Mouse (Mus musculus) intestine, postnatal 0 days (tissue): ENCODE measurements around the gene Atp5mpl. TPM values are rescaled to one million over a fixed set of nuclear protein-coding genes. Genes with fewer than 3 reads are reported as not detected.

Experiments used
- ATAC-seq: fragments of 200-750 bp; cut with Nextera tagmentation; 2 replicates; pipeline ENCODE4 v1.8.0; 2017; ENCODE audit warnings: mild to moderate bottlenecking, moderate TSS enrichment, moderate library complexity
- H3K27ac ChIP-seq: fragments of 300-500 bp; sonication (generic); 2 replicates; pipeline ENCODE4 v1.5.1; 2014; ENCODE audit warnings: mild to moderate bottlenecking, low read depth, low read length, moderate library complexity
- H3K27me3 ChIP-seq: fragments of 300-500 bp; sonication (generic); replicated peaks from 2 replicates; pipeline ENCODE4 v1.6.1; 2014; ENCODE audit warnings: low read length, mixed read lengths; ENCODE audit not compliant: control insufficient read depth, insufficient read depth
- H3K36me3 ChIP-seq: fragments of 300-500 bp; sonication (generic); 2 replicates; pipeline ENCODE4 v1.6.1; 2014; ENCODE audit warnings: mild to moderate bottlenecking, moderate library complexity; ENCODE audit not compliant: control insufficient read depth, insufficient read depth
- H3K4me1 ChIP-seq: fragments of 300-500 bp; sonication (generic); replicated peaks from 2 replicates; pipeline ENCODE4 v1.6.1; 2014; ENCODE audit warnings: antibody characterized with exemption, low read length, mixed read lengths; ENCODE audit not compliant: control insufficient read depth, insufficient read depth
- H3K4me2 ChIP-seq: fragments of 300-500 bp; sonication (generic); replicated peaks from 2 replicates; pipeline ENCODE4 v1.6.1; 2014; ENCODE audit warnings: low read depth, mild to moderate bottlenecking, moderate library complexity
- H3K4me3 ChIP-seq: fragments of 300-500 bp; sonication (generic); 2 replicates; pipeline ENCODE4 v1.5.1; 2014; ENCODE audit warnings: low read depth, low read length
- H3K9ac ChIP-seq: fragments of 300-500 bp; sonication (generic); 2 replicates; pipeline ENCODE4 v1.6.1; 2014; ENCODE audit warnings: mild to moderate bottlenecking, low read depth, low read length
- H3K9me3 ChIP-seq: fragments of 300-500 bp; sonication (generic); 2 replicates; pipeline ENCODE4 v1.6.1; 2016; ENCODE audit warnings: mixed run types; ENCODE audit not compliant: control insufficient read depth
- CTCF ChIP-seq: sonication (generic); IDR thresholded peaks from 2 replicates; pipeline ENCODE4 v1.5.1; 2016; ENCODE audit warnings: low read depth, mild to moderate bottlenecking, control low read depth, antibody characterized with exemption, moderate library complexity
- whole genome bisulfite sequencing: fragments of 180-500 bp; shearing (Covaris S2); extraction: QIAGEN DNeasy Blood & Tissue Kit; methylation state at CpG from one replicate; pipeline ENCODE4 v1.1.7; 2014; 5-methylcytosine and 5-hydroxymethylcytosine counted together
- polyA plus RNA-seq: library from polyadenylated mRNA; unstranded; fragments of >200 nt; fragmentation: Nextera tagmentation; extraction: Ambion mirVana; gene quantifications from 2 replicates; pipeline ENCODE4 v1.2.1, GENCODE M21; 2015

Atp5mpl gene
- polyA plus RNA-seq, 1 experiment from 2014 or later, result 1,348 TPM

- Histone ChIP-seq H3K4me2 (no peak overlapping the region), H3K27me3 (no peaks in the 10 kb centered on the region), H3K4me3 (no peak overlapping the region), H3K27ac (no peak overlapping the region), H3K9ac (no peak overlapping the region), H3K9me3 (no peaks in the 10 kb centered on the region), H3K4me1 (no peaks in the 10 kb centered on the region), H3K36me3 (no peaks in the 10 kb centered on the region)
- WGBS, result 81% methylated on average over 2 of the region's 2 CpGs
- TF ChIP-seq CTCF, result no peak
- ATAC-seq, result no peak
These were observed 28.4 kb upstream of the Atp5mpl start for GRCm38 (mm10) chr12:111995161-111995560.

GRCm38 (mm10) chr12:111992626-111993025 is 25.8 kb upstream of the Atp5mpl start:
- H3K4me2 ChIP-seq, result no peak overlapping the region
- no peaks in the 10 kb centered on the region for H3K4me1 ChIP-seq
- H3K27me3 ChIP-seq, result no peaks in the 10 kb centered on the region
- no peak overlapping the region for H3K4me3 ChIP-seq
- H3K9ac ChIP-seq, result no peak overlapping the region
- no peak overlapping the region for H3K27ac ChIP-seq
- H3K9me3 ChIP-seq, result no peaks in the 10 kb centered on the region
- no peaks in the 10 kb centered on the region for H3K36me3 ChIP-seq
- ATAC-seq, result peak; percentile 54; the same call in 1 of the 2 replicates
- WGBS, result 84% methylated on average over 5 of the region's 5 CpGs
- no peak for TF ChIP-seq CTCF

GRCm38 (mm10) chr12:111986756-111987155 is 20.0 kb upstream of the Atp5mpl start:
- H3K27me3 ChIP-seq, result no peaks in the 10 kb centered on the region
- H3K4me2 ChIP-seq, result no peak overlapping the region
- 52% methylated on average over 9 of the region's 9 CpGs for WGBS
- no peak overlapping the region for H3K9ac ChIP-seq
- H3K4me1 ChIP-seq, result no peaks in the 10 kb centered on the region
- no peaks in the 10 kb centered on the region for H3K36me3 ChIP-seq
- TF ChIP-seq CTCF, result no peak
- H3K9me3 ChIP-seq, result no peaks in the 10 kb centered on the region
- no peak for ATAC-seq
- H3K4me3 ChIP-seq, result no peak overlapping the region
- H3K27ac ChIP-seq, result no peak overlapping the region

DNA sequence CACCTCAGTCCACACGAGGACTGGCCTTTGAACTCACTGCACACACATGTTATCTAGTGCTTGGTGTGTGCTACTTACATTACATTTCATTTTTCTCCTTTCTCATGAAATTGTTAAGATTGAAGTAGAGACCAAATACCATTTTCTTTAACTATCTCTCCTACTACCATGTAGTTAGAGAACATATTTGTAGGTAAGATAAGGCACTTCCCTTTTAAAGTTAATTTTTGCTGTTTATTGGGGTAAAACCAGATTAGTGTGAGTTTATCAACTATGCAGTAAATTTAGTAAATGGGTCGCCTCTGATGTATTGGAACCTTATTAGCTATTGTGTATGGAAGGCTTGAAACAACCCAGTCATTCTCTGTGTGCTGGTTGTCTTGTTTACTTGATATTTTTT is 16.4 kb upstream of the Atp5mpl start:
- H3K27ac ChIP-seq, result no peak overlapping the region
- H3K4me1 ChIP-seq, result no peaks in the 10 kb centered on the region
- 55% methylated on average over 2 of the region's 2 CpGs for WGBS
- no peak overlapping the region for H3K4me2 ChIP-seq
- no peaks in the 10 kb centered on the region for H3K27me3 ChIP-seq
- no peaks in the 10 kb centered on the region for H3K36me3 ChIP-seq
- no peaks in the 10 kb centered on the region for H3K9me3 ChIP-seq
- H3K4me3 ChIP-seq, result no peak overlapping the region
- H3K9ac ChIP-seq, result no peak overlapping the region
- TF ChIP-seq CTCF, result no peak
- ATAC-seq, result no peak

DNA sequence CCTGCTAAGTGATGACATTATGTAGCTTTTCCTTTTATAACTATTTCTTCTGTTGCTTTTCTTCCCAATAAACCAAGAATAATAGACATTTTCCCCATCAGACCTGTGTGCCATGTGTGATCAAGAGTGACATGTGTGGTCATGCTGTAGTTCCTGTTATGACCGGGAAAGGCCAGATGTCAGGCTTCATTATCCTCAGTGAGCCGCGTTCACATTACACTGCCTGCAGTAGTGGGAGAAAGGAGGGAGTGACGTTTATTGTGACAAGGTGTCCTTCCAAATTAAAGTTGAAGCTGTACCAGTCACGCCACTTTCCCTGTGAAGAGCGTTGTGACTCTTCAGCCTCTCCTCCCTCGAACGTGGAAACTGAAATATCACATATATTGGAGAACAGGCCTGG is 15.1 kb upstream of the Atp5mpl start:
- Histone ChIP-seq H3K9me3 (no peaks in the 10 kb centered on the region), H3K4me1 (no peaks in the 10 kb centered on the region)
- no peak for TF ChIP-seq CTCF

DNA sequence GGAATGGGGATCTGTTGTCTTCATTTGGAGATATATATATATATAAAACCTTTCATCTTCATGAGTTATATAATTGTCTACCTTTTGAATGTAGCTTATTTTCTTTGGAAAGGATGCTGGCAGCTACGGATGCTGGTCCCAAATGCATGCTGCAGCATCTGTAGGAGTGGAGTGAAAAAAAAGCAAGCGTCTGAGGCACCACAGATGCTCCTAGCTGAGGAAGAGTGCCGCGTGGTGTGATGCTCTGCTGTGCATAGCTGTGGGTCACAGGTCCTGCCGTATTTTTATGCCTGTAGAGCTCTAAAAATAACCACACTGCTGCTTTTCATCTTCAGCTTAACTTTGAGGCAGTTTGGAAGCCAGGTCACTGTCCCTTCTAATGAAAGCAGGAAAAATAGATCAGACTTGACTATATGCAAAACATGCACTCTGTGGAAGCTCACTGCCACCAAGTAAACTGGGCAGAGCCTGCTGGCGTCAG is 14.2 kb upstream of the Atp5mpl start, which contains the start of gene Rd3l:
TSS of gene Rd3l (minus strand) at position 431 of the 481 bp plus-strand sequence.
- no peaks in the 10 kb centered on the region for H3K36me3 ChIP-seq
- ATAC-seq, result no peak
- 67% methylated on average over 6 of the region's 6 CpGs for WGBS
- H3K9ac ChIP-seq, result no peak within 1 kb of the TSS
- no peak for TF ChIP-seq CTCF
- H3K9me3 ChIP-seq, result no peaks in the 10 kb centered on the region
- H3K4me1 ChIP-seq, result no peaks in the 10 kb centered on the region
- H3K27me3 ChIP-seq, result no peaks in the 10 kb centered on the region
- H3K27ac ChIP-seq, result no peak within 1 kb of the TSS
- no peak within 1 kb of the TSS for H3K4me3 ChIP-seq
- H3K4me2 ChIP-seq, result no peak within 1 kb of the TSS

More for the DNA sequence above, 15.1 kb upstream of the Atp5mpl start:
- H3K9ac ChIP-seq, result no peak overlapping the region
- H3K4me3 ChIP-seq, result no peak overlapping the region
- no peak for ATAC-seq
- H3K27me3 ChIP-seq, result no peaks in the 10 kb centered on the region
- H3K27ac ChIP-seq, result no peak overlapping the region
- WGBS, result 84% methylated on average over 8 of the region's 8 CpGs
- no peaks in the 10 kb centered on the region for H3K36me3 ChIP-seq
- no peak overlapping the region for H3K4me2 ChIP-seq

DNA sequence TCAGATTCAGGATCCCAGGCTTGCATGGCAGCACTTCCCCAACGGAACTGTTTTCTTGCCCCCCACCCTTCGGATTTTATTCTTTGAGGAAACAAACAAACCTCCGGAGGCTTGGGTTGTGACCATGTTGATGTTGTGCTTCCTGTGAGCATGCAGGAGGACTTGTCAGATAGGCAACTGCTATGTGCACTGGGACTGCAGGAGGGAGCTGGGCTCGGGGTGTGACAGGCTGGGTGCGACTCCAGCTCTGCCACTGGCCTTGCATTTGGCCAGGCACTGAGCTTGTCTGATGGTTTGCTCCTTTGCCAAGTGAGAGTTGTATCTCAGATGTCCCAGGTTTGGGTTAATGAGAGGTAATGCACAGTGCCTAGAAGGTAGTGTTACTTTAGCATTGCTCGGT is 11.5 kb upstream of the Atp5mpl start:
- H3K27me3 ChIP-seq, result no peaks in the 10 kb centered on the region
- no peak overlapping the region for H3K4me2 ChIP-seq
- no peak overlapping the region for H3K9ac ChIP-seq
- 75% methylated on average over 6 of the region's 6 CpGs for WGBS
- no peak for TF ChIP-seq CTCF
- no peaks in the 10 kb centered on the region for H3K36me3 ChIP-seq
- no peak overlapping the region for H3K27ac ChIP-seq
- H3K9me3 ChIP-seq, result no peaks in the 10 kb centered on the region
- H3K4me1 ChIP-seq, result no peaks in the 10 kb centered on the region
- ATAC-seq, result no peak
- no peak overlapping the region for H3K4me3 ChIP-seq
